Mouse (Mus musculus) embryonic facial prominence, embryonic 14.5 days (tissue): Measurements from ENCODE around the gene Gimap9. TPM values are rescaled to one million over a fixed set of nuclear protein-coding genes. Genes with fewer than 3 reads are reported as not detected.

ENCODE experiments used
- ATAC-seq: fragments of 200-750 bp; cut with Nextera tagmentation; 2 replicates; pipeline ENCODE4 v1.8.0; 2017; ENCODE audit warnings: low read depth, moderate number of reproducible peaks, moderate TSS enrichment
- DNase-seq: peaks from one replicate; pipeline ENCODE4 v3.0.0-alpha.2; 2015; ENCODE audit warnings: low spot score
- H3K27ac ChIP-seq: fragments of 300-500 bp; sonication (generic); replicated peaks from 2 replicates; pipeline ENCODE4 v1.5.1; 2014; ENCODE audit warnings: low read depth, mild to moderate bottlenecking, low read length, moderate library complexity
- H3K27me3 ChIP-seq: fragments of 300-500 bp; sonication (generic); replicated peaks from 2 replicates; pipeline ENCODE4 v1.6.1; 2014; ENCODE audit warnings: low read length; ENCODE audit not compliant: control insufficient read depth, insufficient read depth
- H3K36me3 ChIP-seq: fragments of 300-500 bp; sonication (generic); 2 replicates; pipeline ENCODE4 v1.6.1; 2014; ENCODE audit warnings: low read length, mixed read lengths; ENCODE audit not compliant: control insufficient read depth, insufficient read depth
- H3K4me1 ChIP-seq: fragments of 300-500 bp; sonication (generic); 2 replicates; pipeline ENCODE4 v1.6.1; 2014; ENCODE audit warnings: antibody characterized with exemption, low read length; ENCODE audit not compliant: control insufficient read depth, insufficient read depth
- H3K4me2 ChIP-seq: fragments of 300-500 bp; sonication (generic); 2 replicates; pipeline ENCODE4 v1.6.1; 2014; ENCODE audit warnings: low read depth, mild to moderate bottlenecking, low read length, moderate library complexity, mixed read lengths
- H3K4me3 ChIP-seq: fragments of 300-500 bp; sonication (generic); 2 replicates; pipeline ENCODE4 v1.5.1; 2014; ENCODE audit warnings: low read depth, mild to moderate bottlenecking, low read length
- H3K9ac ChIP-seq: fragments of 300-500 bp; sonication (generic); 2 replicates; pipeline ENCODE4 v1.6.1; 2014; ENCODE audit warnings: low read depth, mild to moderate bottlenecking, low read length, moderate library complexity, mixed read lengths
- H3K9me3 ChIP-seq: fragments of 300-500 bp; sonication (generic); 2 replicates; pipeline ENCODE4 v1.6.1; 2016; ENCODE audit warnings: low read length; ENCODE audit not compliant: control insufficient read depth
- WGBS: fragments of 180-500 bp; shearing (Covaris S2); extraction: QIAGEN DNeasy Blood & Tissue Kit; methylation state at CpG from one replicate; pipeline ENCODE4 v1.1.7; 2014; 5-methylcytosine and 5-hydroxymethylcytosine counted together
- polyA plus RNA-seq: library from polyadenylated mRNA; unstranded; fragments of >200 nt; fragmentation: Nextera tagmentation; extraction: Ambion mirVana; gene quantifications from 2 replicates; pipeline ENCODE4 v1.2.1, GENCODE M21; 2014

The Gimap9 gene
- polyA plus RNA-seq, 1 experiment from 2014 or later, result 7.4 TPM

DNA sequence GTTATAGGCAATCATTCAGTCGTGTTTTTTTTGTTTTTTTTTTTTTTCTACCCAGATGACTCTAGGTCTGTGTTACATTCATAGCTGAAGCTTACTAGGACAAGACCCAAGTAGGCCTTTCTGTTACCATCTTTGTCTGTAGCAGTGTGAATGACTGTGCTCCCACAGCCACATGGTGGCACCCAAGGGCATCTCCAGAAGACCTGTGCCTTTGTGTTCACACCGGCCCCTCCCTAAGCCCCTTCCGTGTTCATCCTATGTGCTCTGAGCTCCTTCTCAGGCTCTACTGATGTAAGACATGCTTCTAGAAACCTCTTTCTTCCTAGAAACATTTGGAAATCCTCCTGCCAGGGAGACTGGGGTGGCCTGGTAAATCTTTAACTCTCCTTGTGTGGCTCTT, 28.9 kb upstream of the Gimap9 start, which contains the start of gene Gimap8:
Gimap8 (plus strand) TSS at position 240 of the 400 bp plus-strand sequence.
- H3K4me2 ChIP-seq, result no peak within 1 kb of the TSS

DNA sequence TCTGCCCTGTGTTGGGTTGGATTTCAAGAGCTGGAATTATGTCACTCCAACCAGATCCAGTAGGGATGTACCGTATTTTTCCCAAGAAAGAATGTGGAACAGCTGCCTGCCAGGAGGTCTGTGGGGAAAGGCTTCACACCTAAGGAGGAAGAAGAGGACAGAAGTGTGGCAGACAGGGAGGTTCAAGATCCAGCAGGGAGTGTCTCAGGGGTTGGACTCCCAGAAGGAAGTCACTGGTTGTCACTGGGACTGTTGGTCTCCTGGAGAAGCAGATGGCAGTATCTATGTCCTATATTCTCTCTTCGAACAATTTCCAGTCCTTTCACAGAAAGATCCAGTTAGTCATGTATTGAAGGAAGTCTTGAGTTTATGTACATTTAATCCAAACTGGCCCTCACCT, 28.3 kb upstream of the Gimap9 start:
- no peaks in the 10 kb centered on the region for H3K36me3 ChIP-seq
- H3K4me2 ChIP-seq, result no peak overlapping the region
- H3K4me3 ChIP-seq, result no peak overlapping the region
- no peaks in the 10 kb centered on the region for H3K4me1 ChIP-seq
- H3K9ac ChIP-seq, result no peak overlapping the region
- no peaks in the 10 kb centered on the region for H3K27me3 ChIP-seq
- 76% methylated on average over 2 of the region's 2 CpGs for WGBS
- ATAC-seq (no peak), DNase-seq (no peak)
- H3K27ac ChIP-seq, result no peak overlapping the region
- H3K9me3 ChIP-seq, result no peaks in the 10 kb centered on the region

More for the DNA sequence above, 28.9 kb upstream of the Gimap9 start, which contains the start of gene Gimap8:
- H3K9me3 ChIP-seq, result no peaks in the 10 kb centered on the region
- DNase-seq (peak; percentile 55), ATAC-seq (no peak)
- no peak within 1 kb of the TSS for H3K27ac ChIP-seq
- no peak within 1 kb of the TSS for H3K9ac ChIP-seq
- H3K27me3 ChIP-seq, result no peaks in the 10 kb centered on the region
- no peaks in the 10 kb centered on the region for H3K36me3 ChIP-seq
- H3K4me1 ChIP-seq, result no peaks in the 10 kb centered on the region
- 49% methylated on average over 3 of the region's 3 CpGs for WGBS
- H3K4me3 ChIP-seq, result no peak within 1 kb of the TSS

DNA sequence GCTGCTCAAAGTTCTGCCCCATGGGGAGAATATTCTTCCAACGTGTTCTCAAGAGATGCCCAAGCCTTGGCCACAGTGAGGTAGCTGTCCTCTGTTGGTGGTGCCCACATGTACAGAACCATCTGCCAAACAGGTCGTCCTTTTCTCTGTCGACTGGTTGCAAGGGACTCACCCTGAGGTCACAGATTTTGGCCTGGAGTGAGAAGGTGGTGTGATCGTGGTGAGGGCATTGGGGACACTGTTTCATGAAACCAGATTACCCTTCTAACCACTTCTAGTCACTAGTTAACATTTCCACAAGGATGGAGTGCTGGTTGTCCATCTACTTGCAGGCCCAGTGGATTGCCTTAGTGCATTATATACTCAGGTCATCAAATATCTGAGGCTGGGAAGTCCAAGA, 27.1 kb upstream of the Gimap9 start:
- 82% methylated on average over 4 of the region's 4 CpGs for WGBS
- Histone ChIP-seq H3K9ac (no peak overlapping the region), H3K4me2 (no peak overlapping the region), H3K4me1 (no peaks in the 10 kb centered on the region), H3K9me3 (no peaks in the 10 kb centered on the region), H3K4me3 (no peak overlapping the region), H3K27ac (no peak overlapping the region), H3K36me3 (no peaks in the 10 kb centered on the region), H3K27me3 (no peaks in the 10 kb centered on the region)
- ATAC-seq (no peak), DNase-seq (no peak)

DNA sequence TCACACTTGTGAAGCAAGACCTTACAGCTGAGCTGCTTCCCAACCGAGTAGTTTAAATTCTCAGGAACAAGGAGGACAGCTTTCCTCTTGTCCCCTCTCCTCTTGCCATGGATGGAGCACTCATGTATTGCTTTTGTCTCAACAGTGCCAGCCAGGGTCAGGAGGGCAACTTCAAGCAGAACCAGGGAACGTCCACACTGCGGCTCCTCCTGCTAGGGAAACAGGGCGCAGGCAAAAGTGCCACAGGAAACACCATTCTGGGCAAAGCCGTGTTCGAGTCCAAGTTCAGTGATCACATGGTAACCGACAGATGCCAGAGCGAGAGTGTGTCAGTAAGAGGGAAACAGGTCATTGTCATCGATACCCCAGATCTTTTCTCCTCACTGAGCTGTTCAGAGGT, 25.9 kb upstream of the Gimap9 start:
- Histone ChIP-seq H3K9ac (no peak overlapping the region), H3K4me3 (no peak overlapping the region), H3K27ac (no peak overlapping the region), H3K4me2 (no peak overlapping the region), H3K9me3 (no peaks in the 10 kb centered on the region), H3K4me1 (no peaks in the 10 kb centered on the region), H3K36me3 (no peaks in the 10 kb centered on the region), H3K27me3 (no peaks in the 10 kb centered on the region)
- WGBS, result 84% methylated on average over 9 of the region's 9 CpGs
- ATAC-seq, result no peak
- no peak for DNase-seq

DNA sequence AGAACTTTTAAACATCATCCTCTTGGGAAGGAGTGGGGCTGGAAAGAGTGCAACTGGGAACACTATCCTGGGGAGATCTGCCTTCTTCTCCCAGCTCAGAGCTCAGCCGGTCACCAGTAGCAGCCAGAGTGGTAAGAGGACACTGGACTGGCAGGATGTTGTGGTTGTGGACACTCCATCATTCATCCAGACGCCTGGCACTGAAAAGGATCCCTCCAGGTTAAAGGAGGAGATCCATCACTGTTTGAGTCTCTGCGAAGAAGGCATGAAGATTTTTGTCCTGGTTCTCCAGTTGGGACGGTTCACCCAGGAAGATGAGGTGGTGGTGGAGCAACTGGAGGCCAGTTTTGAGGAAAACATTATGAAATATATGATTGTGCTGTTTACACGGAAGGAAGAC, 17.2 kb upstream of the Gimap9 start:
- no peak for DNase-seq
- H3K9ac ChIP-seq, result no peak overlapping the region
- WGBS, result 73% methylated on average over 5 of the region's 5 CpGs

DNA sequence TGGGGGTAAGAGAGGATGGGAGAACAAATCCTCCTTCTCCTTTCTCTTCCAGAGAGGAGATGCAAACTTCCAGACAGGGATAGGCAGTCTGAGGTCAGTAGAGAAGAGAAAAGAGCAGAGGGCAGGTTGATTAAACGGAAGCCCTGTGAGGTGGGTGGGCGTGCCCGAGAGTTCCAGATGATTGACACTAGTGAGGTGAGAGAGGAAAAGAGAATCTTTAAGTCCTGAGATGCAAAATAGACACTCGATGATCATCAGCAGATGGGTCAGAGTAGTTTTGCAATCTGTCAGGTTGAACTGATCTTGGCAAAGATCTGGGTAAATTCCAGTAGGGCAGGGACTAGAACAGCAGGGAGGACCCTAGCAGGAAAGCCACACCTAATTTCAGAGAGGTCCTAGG, 11.2 kb upstream of the Gimap9 start:
- Histone ChIP-seq H3K4me3 (no peak overlapping the region), H3K9ac (no peak overlapping the region), H3K36me3 (no peaks in the 10 kb centered on the region), H3K4me1 (no peaks in the 10 kb centered on the region), H3K27me3 (no peaks in the 10 kb centered on the region), H3K9me3 (no peaks in the 10 kb centered on the region), H3K4me2 (no peak overlapping the region), H3K27ac (no peak overlapping the region)
- 84% methylated on average over 4 of the region's 4 CpGs for WGBS
- DNase-seq, result no peak
- ATAC-seq, result no peak

More for the DNA sequence above, 17.2 kb upstream of the Gimap9 start:
- H3K27ac ChIP-seq, result no peak overlapping the region
- H3K4me2 ChIP-seq, result no peak overlapping the region
- no peak overlapping the region for H3K4me3 ChIP-seq
- no peaks in the 10 kb centered on the region for H3K36me3 ChIP-seq
- no peak for ATAC-seq
- H3K9me3 ChIP-seq, result no peaks in the 10 kb centered on the region
- H3K27me3 ChIP-seq, result no peaks in the 10 kb centered on the region
- H3K4me1 ChIP-seq, result no peaks in the 10 kb centered on the region

DNA sequence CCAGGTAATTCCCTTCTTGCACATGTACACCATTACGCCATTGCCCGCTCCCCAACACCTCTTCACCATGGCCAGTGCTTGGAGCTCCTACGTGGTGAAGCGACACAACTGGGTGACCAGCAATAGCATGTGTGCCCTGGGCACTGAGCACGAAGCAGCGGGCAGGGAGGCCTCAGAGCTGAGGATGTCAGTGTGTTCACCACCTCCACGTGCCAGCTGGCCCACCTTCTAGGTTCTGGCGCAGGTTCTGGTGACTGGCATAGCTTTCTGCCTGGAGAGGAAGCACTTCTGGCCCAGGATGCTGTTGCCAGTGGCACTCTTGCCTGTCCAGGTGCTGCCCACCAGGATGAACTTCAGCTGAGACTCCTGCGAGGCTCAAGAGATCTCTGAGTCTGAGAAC, 10.5 kb upstream of the Gimap9 start:
- H3K4me2 ChIP-seq, result no peak overlapping the region
- no peak overlapping the region for H3K4me3 ChIP-seq
- no peak overlapping the region for H3K9ac ChIP-seq
- no peaks in the 10 kb centered on the region for H3K36me3 ChIP-seq
- DNase-seq (no peak), ATAC-seq (no peak)
- no peak overlapping the region for H3K27ac ChIP-seq
- no peaks in the 10 kb centered on the region for H3K9me3 ChIP-seq
- WGBS, result 87% methylated on average over 9 of the region's 9 CpGs
- no peaks in the 10 kb centered on the region for H3K4me1 ChIP-seq
- H3K27me3 ChIP-seq, result no peaks in the 10 kb centered on the region

DNA sequence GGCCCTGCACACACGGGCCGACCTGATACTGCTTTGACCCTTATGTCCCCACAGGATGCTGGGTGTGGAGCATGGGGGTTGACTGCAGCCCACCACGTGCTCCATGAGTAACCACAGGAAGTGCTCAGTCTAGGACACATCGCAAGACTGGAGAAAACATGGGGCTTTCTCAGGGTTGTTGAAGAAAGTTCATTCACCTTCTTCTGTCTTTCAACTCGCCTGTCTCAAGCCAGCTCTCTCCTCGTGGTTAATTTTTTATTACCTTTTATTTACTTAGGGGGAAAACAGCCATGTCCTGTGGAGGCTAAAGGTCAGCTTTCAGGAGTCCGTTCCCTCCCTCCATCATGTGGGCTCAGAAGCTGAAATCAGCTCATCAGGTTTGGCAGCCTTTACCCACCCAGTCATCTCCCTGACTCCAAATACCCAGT, 9.8 kb upstream of the Gimap9 start:
- no peak overlapping the region for H3K4me2 ChIP-seq
- H3K9ac ChIP-seq, result no peak overlapping the region
- no peaks in the 10 kb centered on the region for H3K4me1 ChIP-seq
- no peak overlapping the region for H3K27ac ChIP-seq
- no peak overlapping the region for H3K4me3 ChIP-seq
- 48% methylated on average over 7 of the region's 7 CpGs for WGBS
- ATAC-seq, result no peak
- H3K27me3 ChIP-seq, result no peaks in the 10 kb centered on the region
- H3K9me3 ChIP-seq, result no peaks in the 10 kb centered on the region
- H3K36me3 ChIP-seq, result no peaks in the 10 kb centered on the region
- no peak for DNase-seq

DNA sequence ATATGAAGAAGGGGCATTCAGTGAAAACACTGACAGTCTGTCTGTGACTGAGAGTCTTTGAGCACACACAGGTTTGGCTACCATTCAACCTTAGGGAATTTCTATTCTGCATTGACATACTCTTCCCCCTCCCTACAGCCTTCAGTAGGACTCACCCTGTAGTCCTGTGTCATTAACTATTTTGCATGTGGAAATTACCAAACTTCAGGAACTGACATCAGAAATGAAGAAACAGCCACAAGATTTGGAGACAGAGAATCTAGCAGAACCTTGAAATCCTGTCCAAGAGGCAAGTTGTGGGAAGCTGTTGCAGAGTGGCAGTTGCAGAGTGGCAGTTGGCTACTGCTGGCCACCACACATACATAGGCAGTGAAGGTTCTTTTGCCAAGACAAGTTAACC, 7.9 kb upstream of the Gimap9 start:
- no peak overlapping the region for H3K9ac ChIP-seq
- ATAC-seq (no peak), DNase-seq (no peak)
- no peaks in the 10 kb centered on the region for H3K9me3 ChIP-seq
- no peaks in the 10 kb centered on the region for H3K27me3 ChIP-seq
- no peak overlapping the region for H3K4me3 ChIP-seq
- H3K4me1 ChIP-seq, result no peaks in the 10 kb centered on the region
- H3K4me2 ChIP-seq, result no peak overlapping the region
- H3K36me3 ChIP-seq, result no peaks in the 10 kb centered on the region
- no peak overlapping the region for H3K27ac ChIP-seq
